ENCODE assay signal across 8 mouse cellular contexts in genomic region chr6:127524442-127524841, GRCm38 (mm10). TPM values are rescaled to one million over a fixed set of nuclear protein-coding genes. Genes with fewer than 3 reads are reported as not detected.
DNase-seq lines count a peak whose midpoint lies in the region; TF ChIP-seq lines count a peak whose summit lies in the region.

No protein-coding gene starts in this region.

- no peaks in the 10 kb centered on the region for H3K27me3 ChIP-seq in cerebellum, adult 2 months (ENCODE audit: control insufficient read depth, insufficient read depth, low read length)

- H3K27ac ChIP-seq in cerebellum, adult 2 months (ENCODE audit: insufficient read depth, low read length) = no peak overlapping the region
- H3K27ac ChIP-seq in cortical plate, adult 2 months (ENCODE audit: insufficient read depth, low read length) = no peak overlapping the region

- TF ChIP-seq POLR2A in cerebellum, adult 2 months (IDR thresholded peaks at IDR 0.05; ENCODE audit: borderline replicate concordance, insufficient read depth, low read length) = no peak
- TF ChIP-seq POLR2A in cortical plate, adult 2 months (IDR thresholded peaks at IDR 0.05; ENCODE audit: extremely low read depth, insufficient read depth, low read length) = no peak

- peak in 1 of 2 experiments; percentile 18 for DNase-seq in cerebellum, adult 2 months
- no peak for DNase-seq in cerebellum, adult 9-11 months
- peak; percentile 48 for DNase-seq in right cerebral cortex, adult 18-20 months
- DNase-seq in right cerebral cortex, postnatal 36 days (ENCODE audit: low spot score in 2 of 2) = no peak
- DNase-seq in kidney, postnatal 10 days = peak; percentile 84
- peak; percentile 83 for DNase-seq in lung, postnatal 36 days
- peak; percentile 38 to 66 for DNase-seq in spleen, postnatal 14 days (ENCODE audit: low spot score in 2 of 2)

- 31% methylated on average over 8 of the region's 8 CpGs for WGBS in cerebellum, adult 2 months

- TF ChIP-seq CTCF in cerebellum, adult 2 months (IDR thresholded peaks at IDR 0.05; ENCODE audit: borderline replicate concordance, insufficient read depth, low read depth, low read length) = peak; percentile 51; the same call in 1 of the 2 replicates
- TF ChIP-seq CTCF in cortical plate, adult 2 months (IDR thresholded peaks at IDR 0.05; ENCODE audit: extremely low read depth, insufficient read depth, low read length) = peak; percentile 71

- no peak overlapping the region for H3K4me3 ChIP-seq in cerebellum, adult 2 months (replicated peaks; ENCODE audit: insufficient read depth, low read depth, low read length)
- no peak overlapping the region for H3K4me3 ChIP-seq in cortical plate, adult 2 months (ENCODE audit: insufficient read depth, low read length)

- H3K4me1 ChIP-seq in cerebellum, adult 2 months (ENCODE audit: control insufficient read depth, insufficient read depth, low read length) = peaks cover 2% of the 10 kb centered on the region; the same call in 1 of the 2 replicates
- no peaks in the 10 kb centered on the region for H3K4me1 ChIP-seq in cortical plate, adult 2 months (ENCODE audit: control insufficient read depth, insufficient read depth, low read length)

RNA-seq across cellular contexts. Expression of gene Cracr2a, which starts 36.7 kb away (rescaled TPM):
- polyA plus RNA-seq in cerebellum, adult 2 months (2012; rRNA removed) = 0.62 and 0.63 TPM in 2 replicates
- 1.2 and 1.4 TPM in 2 replicates for polyA plus RNA-seq in cortical plate, adult 2 months (2012; rRNA removed)

Comparison
In these comparisons a context has a peak if more than half of its experiments do, and no peak if none do; other contexts are left out.
1. DNase-seq: peak in right cerebral cortex, adult 18-20 months (single experiment), kidney, postnatal 10 days (single experiment), lung, postnatal 36 days (single experiment) and spleen, postnatal 14 days (2 of 2); none in cerebellum, adult 9-11 months (single experiment) and right cerebral cortex, postnatal 36 days (0 of 2).